Mouse (Mus musculus) heart, postnatal 14 days (tissue): ENCODE results near the gene Sec23b. TPM values are rescaled to one million over a fixed set of nuclear protein-coding genes. Genes with fewer than 3 reads are reported as not detected.

Source experiments
- DNase-seq, 2 experiments: peaks; one replicate each; pipeline ENCODE4 v3.0.0; 2021 to 2022
- intact Hi-C: fragments of 180-260 bp; cut with DNase I; formaldehyde crosslinking; loops from one replicate; pipeline ENCODE4 v1.15.1; 2025
- microRNA-seq, 2 experiments: library from miRNA; unstranded; fragments of <30 nt; microRNA quantifications; one replicate each; pipeline ENCODE4 v1.2.0; 2021 to 2022
- total RNA-seq, 2 experiments: library from RNA; stranded (reverse); gene quantifications; 2 replicates each; pipeline ENCODE4 v1.2.3; 2021

The Sec23b gene
- total RNA-seq, 2 experiments from 2014 or later, result 22.5 to 25.1 TPM

DNA sequence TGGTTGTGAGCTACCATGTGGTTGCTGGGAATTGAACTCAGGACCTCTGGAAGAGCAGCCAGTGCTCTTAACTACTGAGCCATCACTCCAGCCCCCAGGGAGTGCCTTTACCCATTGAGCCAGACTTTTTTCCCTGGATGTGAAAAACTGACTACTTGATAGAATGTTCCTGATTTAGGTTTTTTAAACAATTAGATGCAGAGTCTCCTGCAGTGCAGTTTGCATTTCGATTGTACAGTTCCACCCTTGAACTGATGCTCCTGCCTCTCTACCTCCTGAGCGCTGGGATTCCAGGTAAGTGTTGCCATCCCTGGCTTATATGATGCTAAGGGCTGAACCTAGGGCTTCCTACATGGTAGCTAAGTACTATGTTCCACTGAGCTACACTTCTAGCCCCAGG, 42.0 kb downstream of the Sec23b start:
- no peak for DNase-seq
- intact Hi-C loops, result no loop called here

DNA sequence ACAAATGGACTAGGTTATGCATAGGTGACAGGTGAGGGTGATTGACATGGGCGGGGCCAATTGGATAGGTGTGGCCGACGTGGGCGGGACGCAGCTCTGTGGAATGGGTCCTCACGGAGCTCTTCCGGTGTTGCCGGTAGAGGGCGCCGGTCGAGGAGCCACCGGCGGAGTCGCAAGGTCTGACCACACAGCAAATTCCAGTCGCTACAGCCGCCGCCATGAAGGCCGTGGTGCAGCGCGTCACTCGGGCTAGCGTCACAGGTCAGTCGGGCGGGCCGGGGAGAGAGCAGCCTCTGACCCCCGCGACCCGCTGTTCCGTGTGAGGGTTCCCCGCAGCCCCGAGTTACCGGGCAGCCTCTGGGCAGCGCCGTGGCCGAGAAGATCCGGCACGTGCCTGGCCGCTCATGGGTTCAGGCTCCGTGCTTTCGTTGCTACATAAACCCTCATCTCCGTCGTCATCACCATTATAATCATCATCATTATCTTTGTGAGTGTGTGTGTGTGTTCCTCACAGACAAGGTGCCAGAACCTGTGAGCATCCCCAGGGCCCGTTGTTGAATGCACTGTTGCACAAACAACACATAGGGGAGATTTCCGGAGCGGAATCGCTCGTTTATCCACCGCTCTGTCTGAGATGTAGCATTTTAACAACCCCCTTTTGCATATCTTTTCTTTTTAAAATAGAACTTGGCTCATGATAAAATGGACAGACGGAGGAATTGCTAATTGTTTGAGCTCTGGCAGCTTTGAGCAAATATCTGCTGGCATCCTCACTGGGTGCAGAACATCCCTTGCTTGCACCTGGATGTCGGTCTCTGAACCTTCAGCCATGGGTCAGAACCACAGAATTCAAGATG, 44.0 kb downstream of the Sec23b start, which contains the start of gene Dtd1:
TSS of gene Dtd1 (plus strand) at position 67 of the 857 bp plus-strand sequence.
- intact Hi-C loops, result no loop called here
- peak; percentile 90 for DNase-seq

DNA sequence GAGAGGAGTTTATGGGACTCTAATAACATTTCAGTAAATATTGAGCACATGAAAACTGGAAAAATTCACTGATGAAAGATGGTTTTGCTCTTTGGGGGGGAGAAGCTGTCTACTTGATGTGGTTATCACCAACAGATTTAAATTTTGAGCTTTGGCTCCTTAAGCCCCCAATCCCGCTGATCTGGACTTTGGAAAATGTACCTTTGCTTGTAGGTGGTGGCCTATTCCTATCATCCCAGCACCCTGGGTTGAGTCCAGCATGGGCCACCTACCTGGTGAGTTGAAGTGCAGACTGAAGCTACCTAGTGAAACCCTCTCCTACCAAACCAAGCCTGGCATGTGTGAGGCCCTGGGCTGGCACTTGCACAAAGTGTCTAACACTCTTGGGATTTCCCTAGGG, 45.5 kb downstream of the Sec23b start:
- DNase-seq, result no peak
- intact Hi-C loops, result no loop called here

DNA sequence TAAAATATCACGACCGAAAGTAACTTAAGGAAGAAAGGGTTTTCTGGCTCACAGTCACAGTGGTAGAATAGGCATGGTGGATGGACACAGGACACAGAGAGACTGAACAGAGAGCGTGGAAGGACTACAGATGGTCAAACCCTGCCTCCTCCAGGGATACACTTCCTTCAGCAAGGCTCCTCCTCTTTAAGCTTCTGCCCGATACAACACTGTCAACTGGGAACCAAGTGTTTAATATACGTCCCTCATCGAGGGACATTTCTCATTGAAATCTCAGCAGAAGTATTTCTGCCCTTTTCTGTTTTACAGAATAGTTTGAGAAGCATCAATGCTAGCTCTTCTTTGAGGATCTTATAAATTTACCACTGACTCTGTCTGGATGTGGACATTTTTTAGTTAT, 57.9 kb downstream of the Sec23b start:
- intact Hi-C loops, result no loop called here
- no peak for DNase-seq

DNA sequence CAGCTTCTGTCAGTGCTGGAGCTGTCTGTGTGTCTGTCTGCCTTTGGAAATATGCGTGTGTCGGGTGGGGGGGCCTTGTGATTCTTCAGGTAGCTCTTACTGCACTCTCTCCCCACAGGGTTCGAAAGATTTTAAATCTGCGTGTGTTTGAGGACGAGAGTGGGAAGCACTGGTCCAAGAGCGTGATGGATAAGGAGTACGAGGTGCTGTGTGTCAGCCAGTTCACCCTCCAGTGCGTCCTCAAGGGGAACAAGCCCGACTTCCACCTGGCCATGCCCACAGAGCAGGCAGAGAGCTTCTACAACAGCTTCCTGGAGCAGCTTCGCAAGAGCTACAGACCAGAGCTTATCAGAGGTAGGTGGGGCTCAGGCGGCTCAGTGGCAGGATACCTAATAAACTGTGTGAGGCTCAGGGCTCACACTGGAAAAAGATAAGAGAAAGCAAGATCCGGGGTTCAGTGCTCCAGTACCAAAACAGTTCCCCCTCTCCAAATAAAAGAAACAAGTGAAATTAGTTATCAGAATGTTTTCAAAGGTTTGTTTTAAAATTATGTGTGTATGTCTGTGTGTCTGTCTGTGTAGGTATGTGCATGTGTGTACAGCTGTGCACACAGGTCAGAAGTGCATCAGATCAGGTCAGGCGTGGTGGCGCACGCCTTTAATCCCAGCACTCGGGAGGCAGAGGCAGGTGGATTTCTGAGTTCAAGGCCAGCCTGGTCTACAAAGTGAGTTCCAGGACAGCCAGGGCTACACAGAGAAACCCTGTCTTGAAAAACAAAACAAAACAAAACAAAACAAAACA, 61.2 kb downstream of the Sec23b start:
- no peak for DNase-seq
- intact Hi-C loops, result no loop called here

DNA sequence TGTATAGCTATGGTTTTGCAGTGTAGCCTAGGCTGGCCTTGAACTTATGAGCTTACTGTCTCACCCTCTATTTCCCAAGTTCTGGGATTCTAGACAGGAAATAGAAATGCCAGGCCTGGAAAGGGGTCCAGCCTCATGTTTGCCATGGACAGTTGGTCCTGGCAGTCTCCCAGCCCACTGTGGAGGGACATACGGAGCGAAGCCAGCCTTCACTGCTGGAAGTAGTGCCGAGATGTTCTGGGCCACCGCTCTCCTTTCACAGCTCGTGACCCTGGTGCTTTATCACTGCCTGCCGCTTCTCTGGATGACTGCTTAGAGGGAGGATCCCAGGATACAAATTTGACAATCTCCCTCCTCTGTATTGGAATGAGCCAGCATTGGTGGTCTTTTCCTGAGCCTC, 65.5 kb downstream of the Sec23b start:
- no peak for DNase-seq
- intact Hi-C loops, result no loop called here

DNA sequence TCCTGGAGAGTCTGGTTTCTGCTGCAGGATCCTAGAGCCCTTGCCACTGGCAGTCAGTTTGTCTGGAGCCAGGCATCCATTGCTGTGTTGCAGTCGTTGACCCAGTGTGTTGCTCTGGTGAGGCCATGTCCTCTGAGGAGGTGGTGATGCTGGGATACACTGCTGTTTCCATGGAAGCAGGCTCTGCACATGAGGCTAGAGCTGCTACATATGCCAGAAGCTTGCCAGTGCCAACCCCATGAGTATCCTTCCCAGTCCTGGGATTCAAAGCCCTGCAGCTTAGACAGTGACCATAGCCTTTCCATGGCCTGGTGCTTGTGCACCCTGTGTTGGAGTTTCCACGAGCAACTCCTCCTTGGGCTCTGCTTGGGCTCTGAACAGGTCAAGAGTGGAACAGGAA, 77.5 kb downstream of the Sec23b start:
- DNase-seq, result no peak
- intact Hi-C loops, result loop anchor here (10.0 kb wide), 1 partner anchor 531 kb away; the partner anchor contains the start of gene Slc24a3

DNA sequence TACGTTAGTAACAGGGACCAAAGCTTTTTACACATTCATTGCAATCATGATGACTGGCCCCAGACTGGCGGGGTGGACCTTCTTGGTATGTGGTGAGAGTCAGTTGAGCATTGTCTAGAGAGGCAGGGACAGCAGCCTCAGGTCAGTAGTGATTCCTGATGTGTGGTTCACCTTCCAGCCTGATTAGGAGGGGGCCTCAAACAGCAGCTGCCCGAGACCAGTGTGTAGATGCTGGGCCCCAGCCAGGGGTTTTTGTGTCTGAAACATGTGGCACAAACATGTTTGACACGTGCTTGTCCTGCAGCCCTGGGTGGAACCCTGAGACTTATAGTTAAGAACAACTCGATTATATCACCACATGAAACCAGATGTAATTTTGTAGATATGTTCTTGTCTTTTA, 78.2 kb downstream of the Sec23b start:
- intact Hi-C loops, result loop anchor here (10.0 kb wide), 1 partner anchor 531 kb away; the partner anchor contains the start of gene Slc24a3
- DNase-seq, result no peak

DNA sequence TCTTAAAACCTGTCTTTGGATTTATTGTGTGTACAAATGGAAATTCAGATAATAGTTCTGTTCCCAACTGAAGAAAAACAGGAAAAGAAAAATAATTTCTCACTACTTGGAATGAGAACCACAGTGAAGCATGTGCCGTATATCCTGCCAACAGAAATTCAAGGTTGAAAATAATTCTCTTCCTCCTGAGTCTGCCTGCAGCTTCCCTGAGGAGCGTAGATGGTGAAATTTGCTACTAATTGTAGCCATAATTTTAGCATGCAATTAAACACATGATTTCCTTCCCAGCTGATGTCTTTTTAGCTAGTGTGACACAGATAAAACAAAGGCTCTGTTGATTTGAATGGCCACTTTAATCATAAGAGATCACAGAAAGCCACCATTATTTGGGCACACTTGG, 78.7 kb downstream of the Sec23b start:
- DNase-seq, result no peak
- intact Hi-C loops, result loop anchor here (5.0 to 10.0 kb wide), 3 partner anchors 530 to 953 kb away; partner anchors contain the start of gene Slc24a3

DNA sequence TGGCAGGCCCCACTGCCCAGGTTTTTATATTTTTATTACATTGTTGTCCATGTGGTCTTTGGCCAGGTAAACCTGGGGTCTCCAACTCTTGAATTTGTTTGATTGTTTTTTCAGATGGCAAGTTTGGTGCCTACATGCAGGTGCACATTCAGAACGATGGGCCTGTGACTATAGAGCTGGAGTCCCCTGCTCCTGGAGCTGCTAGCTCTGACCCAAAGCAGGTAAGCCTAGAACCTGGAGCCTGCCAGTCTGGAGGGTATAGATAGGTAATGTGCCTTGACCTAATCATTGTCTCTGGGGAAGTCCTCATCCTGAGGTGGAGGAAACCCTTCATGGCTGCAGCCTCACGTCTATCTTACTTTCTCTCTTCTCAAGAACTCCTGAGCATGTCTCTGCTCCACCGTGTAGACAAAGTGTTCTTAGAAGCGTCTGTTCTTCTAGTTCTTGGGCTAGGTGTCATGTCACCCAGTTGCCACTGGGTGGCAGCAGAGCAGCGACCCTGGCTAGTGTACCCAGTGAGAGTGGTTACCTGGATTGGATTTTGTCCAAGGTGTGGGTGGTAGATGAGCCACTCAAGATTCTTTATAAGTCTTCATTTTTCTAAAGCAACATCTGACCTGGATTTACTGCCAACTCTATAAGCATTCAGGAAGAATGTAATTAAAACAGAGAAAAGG, 79.8 kb downstream of the Sec23b start:
- intact Hi-C loops, result loop anchor here (5.0 to 10.0 kb wide), 3 partner anchors 529 to 952 kb away; partner anchors contain the start of gene Slc24a3
- DNase-seq, result peak; percentile 59 to 72

DNA sequence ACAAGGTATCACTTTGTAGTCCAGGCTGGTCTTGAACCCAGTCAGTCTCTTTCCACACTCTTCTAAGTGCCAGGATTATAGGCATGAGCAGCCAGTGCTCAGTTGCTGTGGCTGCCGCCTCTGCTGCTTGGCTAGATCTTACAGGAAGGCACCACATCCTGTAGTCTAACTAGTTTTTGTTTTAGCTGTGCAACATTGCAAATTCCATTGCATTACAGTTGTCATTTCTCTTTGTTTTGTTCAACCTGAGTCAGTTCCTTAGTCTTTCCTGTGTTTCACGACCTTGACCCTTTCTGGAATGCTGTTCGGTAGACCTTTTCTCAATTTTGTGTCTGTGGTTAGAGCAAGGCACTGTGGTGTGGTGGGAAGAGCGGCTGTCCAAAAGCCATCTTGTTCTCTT, 81.2 kb downstream of the Sec23b start:
- no peak for DNase-seq
- intact Hi-C loops, result loop anchor here (5.0 to 10.0 kb wide), 3 partner anchors 528 to 950 kb away; partner anchors contain the start of gene Slc24a3

DNA sequence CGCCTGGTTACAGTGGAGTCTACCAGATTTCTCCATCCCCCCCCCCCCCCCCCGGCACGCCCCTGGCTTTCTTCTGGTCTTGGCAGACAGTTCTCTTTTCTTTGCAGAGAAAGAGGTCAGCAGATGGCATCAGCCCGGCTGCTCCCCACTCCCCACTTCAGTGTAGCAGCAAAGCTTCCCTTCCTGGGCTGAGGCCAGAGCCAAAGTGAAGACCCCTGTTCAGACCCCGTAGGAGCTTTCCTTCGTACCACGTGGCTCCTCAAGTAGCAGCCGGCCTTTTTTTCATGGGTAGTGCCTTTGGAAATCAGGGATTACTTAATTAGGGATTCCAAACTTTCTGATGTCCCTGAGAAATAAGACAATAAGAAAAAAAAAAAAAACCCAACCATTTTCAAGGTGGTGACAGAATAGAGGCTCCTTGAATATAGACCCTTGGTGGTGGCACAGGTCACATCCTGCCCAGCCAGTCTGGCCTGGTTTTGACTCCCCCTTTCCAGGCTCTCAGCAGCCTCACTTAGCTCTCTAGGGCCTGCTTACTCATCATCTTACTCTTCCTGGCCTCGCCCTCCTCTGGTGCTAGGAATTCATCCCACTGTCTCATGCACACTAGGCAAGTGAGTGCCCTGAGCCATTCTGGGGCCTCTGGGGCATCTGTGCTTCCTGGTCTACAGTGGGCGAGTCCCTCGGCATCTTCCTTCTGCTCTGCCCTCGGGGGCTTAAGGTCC, 81.8 kb downstream of the Sec23b start:
- DNase-seq, result no peak
- intact Hi-C loops, result loop anchor here (2.0 to 10.0 kb wide), 4 partner anchors 231 to 949 kb away; partner anchors contain the start of gene Slc24a3

DNA sequence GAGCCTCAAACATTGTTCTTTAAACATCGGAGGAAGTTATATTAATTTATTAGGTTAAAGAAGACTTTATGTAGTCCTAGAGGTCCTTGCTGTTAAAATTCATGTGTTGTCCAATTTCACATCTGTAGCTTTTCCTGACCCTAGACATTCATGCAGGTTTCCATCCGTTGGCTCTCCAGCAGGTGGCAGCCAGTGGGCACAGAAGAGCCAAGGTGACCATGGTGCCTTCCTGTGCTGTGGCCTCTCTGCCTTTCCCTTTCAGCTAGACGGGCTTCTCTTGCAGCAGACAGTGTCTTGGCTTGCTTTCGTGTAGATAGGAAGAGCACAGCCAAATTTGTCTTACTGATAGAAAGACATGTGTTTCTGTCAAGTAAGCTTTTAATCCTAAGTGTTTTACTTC, 82.7 kb downstream of the Sec23b start:
- intact Hi-C loops, result loop anchor here (2.0 to 10.0 kb wide), 4 partner anchors 230 to 949 kb away; partner anchors contain the start of gene Slc24a3

DNA sequence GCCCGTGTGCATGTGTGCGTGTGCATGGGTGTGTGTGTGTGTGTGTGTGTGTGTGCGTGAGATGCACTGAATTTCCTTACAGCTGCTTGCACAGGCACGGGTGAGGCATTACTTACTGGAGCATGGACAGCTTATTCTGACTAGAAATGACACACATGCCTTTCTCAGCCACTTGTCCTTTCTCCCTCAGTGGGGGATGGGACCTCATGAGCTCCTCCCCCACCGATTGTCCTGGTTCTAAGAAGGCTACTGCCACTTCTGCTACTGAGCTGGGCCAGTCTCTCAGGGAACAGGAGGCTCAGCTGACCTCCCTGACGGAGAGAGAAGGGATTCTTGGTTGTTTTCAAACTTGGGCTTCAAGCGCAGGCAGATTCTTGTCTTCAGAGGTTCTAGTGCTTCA, 84.1 kb downstream of the Sec23b start:
- intact Hi-C loops, result no loop called here
- DNase-seq, result no peak

More for the DNA sequence above, 82.7 kb downstream of the Sec23b start:
- peak; percentile 31 to 49 for DNase-seq

Small RNA genes lying within 50 kb of the gene (microRNA-seq; reads per million reads assigned to microRNA genes)
- 0 reads per million in 2 experiments for gene Gm24823

Other genes with a start within 250 kb of the Sec23b start
- not detected for gene Ovol2, start 224.1 kb upstream of the Sec23b start, total RNA-seq
- 10 to 100 TPM; 23.7 to 25.0 TPM for gene Kat14, start 187.2 kb upstream of the Sec23b start, total RNA-seq
- gene Pet117, start 187.2 kb upstream of the Sec23b start, total RNA-seq, result 1 to 10 TPM; 6.1 to 9.5 TPM
- gene Dzank1, start 28.8 kb upstream of the Sec23b start, total RNA-seq, result 1 to 10 TPM; 1.2 TPM
- gene Polr3f, start 28.5 kb upstream of the Sec23b start, total RNA-seq, result 10 to 100 TPM; 12.5 to 14.1 TPM
- gene Rbbp9, start 5.4 kb upstream of the Sec23b start, total RNA-seq, result 10 to 100 TPM; 11.8 to 12.8 TPM
- 10 to 100 TPM; 67.6 to 74.6 TPM for gene Smim26, start 37.8 kb downstream of the Sec23b start, total RNA-seq
- gene Dtd1, start 43.7 kb downstream of the Sec23b start, total RNA-seq, result 10 to 100 TPM; 11.7 TPM